ENCODE assay signal across 11 mouse cellular contexts in the genomic region with DNA sequence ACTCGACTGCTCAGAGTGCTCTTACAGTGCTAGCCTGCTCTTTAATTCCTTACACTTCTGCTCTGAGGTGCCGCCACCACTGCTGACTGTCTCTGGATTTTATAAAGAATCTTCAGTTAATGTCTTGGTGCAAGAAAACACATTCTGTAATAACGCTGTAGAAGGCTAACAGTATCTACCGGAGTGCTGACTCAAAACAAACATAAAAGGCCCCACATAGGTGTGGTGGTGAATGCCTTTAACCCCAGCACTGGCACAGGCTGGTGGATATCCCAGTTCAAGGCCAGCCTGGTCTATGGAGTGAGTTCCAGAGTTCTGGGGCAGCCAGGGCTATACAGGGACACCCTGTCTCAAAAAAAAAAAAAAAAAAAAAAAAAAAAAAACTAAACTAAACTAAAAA. TPM values are rescaled to one million over a fixed set of nuclear protein-coding genes. Genes with fewer than 3 reads are reported as not detected.
DNase-seq lines count a peak whose midpoint lies in the region; ATAC-seq and TF ChIP-seq lines count a peak whose summit lies in the region.
"Had no signal": no experiment of that assay in that cellular context is flagged by ENCODE, and none has a peak within 500 bp of the region (broad histone marks: within the 10 kb centered on the region; RNA-seq: fewer than 3 reads in every experiment).

No protein-coding gene starts in this region.

- no peak for TF ChIP-seq CTCF in heart, postnatal 0 days (IDR thresholded peaks at IDR 0.05; ENCODE audit: low read depth)

- no peaks in the 10 kb centered on the region for H3K36me3 ChIP-seq in heart, postnatal 0 days (replicated peaks; ENCODE audit: control insufficient read depth, insufficient read depth, low read length)
- no peaks in the 10 kb centered on the region for H3K36me3 ChIP-seq in liver, embryonic 12.5 days
- H3K36me3 ChIP-seq: neural tube, embryonic 12.5 days had no signal

- WGBS in heart, postnatal 0 days: 74% methylated on average over 4 of the region's 4 CpGs
- 61% methylated on average over 4 of the region's 4 CpGs for WGBS in liver, embryonic 12.5 days (ENCODE audit: insufficient replicate concordance)

- TF ChIP-seq EP300 in heart, postnatal 0 days (IDR thresholded peaks at IDR 0.05; ENCODE audit: low read depth): no peak

- no peak overlapping the region; the same call in 1 of the 2 replicates for H3K9ac ChIP-seq in heart, postnatal 0 days (replicated peaks; ENCODE audit: low read depth, low read length)
- H3K9ac ChIP-seq in liver, embryonic 12.5 days: peak overlapping the region; percentile 64; the same call in 1 of the 2 replicates
- H3K9ac ChIP-seq: hindbrain, embryonic 14.5 days; neural tube, embryonic 12.5 days had no signal

- peak overlapping the region; percentile 72 for H3K27ac ChIP-seq in heart, postnatal 0 days (ENCODE audit: low read depth)
- peak overlapping the region; percentile 7; the same call in 1 of the 2 replicates for H3K27ac ChIP-seq in liver, embryonic 12.5 days
- H3K27ac ChIP-seq: hindbrain, embryonic 14.5 days; neural tube, embryonic 12.5 days had no signal

- 0 out of 2 replicates have a peak, but pooled peaks cover 11% of the 10 kb centered on the region for H3K4me1 ChIP-seq in heart, postnatal 0 days (ENCODE audit: control insufficient read depth, insufficient read depth)
- peaks cover 27% of the 10 kb centered on the region for H3K4me1 ChIP-seq in liver, embryonic 12.5 days

- ATAC-seq in heart, postnatal 0 days (ENCODE audit: insufficient read depth, low read depth): no peak
- ATAC-seq in liver, embryonic 12.5 days: no peak; the same call in 1 of the 2 replicates

- DNase-seq in heart, postnatal 0 days (ENCODE audit: low spot score): no peak
- no peak for DNase-seq in heart, postnatal 25 days (ENCODE audit: low spot score)
- DNase-seq in CD4-positive helper T cell, adult 2 months (ENCODE audit: low read depth, low spot score): peak; percentile 39
- DNase-seq in T-cell, adult 2 months (ENCODE audit: low spot score): peak; percentile 9
- DNase-seq in adrenal gland, adult 2 months: no peak
- no peak for DNase-seq in retina, postnatal 1 day
- no peak for DNase-seq in neural tube, embryonic 10.5 days (ENCODE audit: extremely low spot score, low spot score)
- DNase-seq: kidney, postnatal 4 days had no signal

- intact Hi-C loops in heart, postnatal 25 days (cut with DNase I): no loop called here

- H3K4me3 ChIP-seq in heart, postnatal 0 days (ENCODE audit: low read depth, low read length): peak overlapping the region; percentile 27; the same call in 1 of the 2 replicates
- no peak overlapping the region for H3K4me3 ChIP-seq in liver, embryonic 12.5 days
- H3K4me3 ChIP-seq: neural tube, embryonic 12.5 days had no signal

- peak overlapping the region; percentile 56 for H3K4me2 ChIP-seq in heart, postnatal 0 days (ENCODE audit: low read depth, low read length)
- peak overlapping the region; percentile 70 for H3K4me2 ChIP-seq in liver, embryonic 12.5 days
- H3K4me2 ChIP-seq: hindbrain, embryonic 14.5 days; neural tube, embryonic 12.5 days had no signal

- no peaks in the 10 kb centered on the region for H3K27me3 ChIP-seq in heart, postnatal 0 days (ENCODE audit: control insufficient read depth, insufficient read depth, low read length)
- H3K27me3 ChIP-seq in liver, embryonic 12.5 days (replicated peaks): no peaks in the 10 kb centered on the region
- H3K27me3 ChIP-seq: neural tube, embryonic 12.5 days had no signal

- H3K9me3 ChIP-seq in heart, postnatal 0 days (replicated peaks; ENCODE audit: control insufficient read depth, low read length): no peaks in the 10 kb centered on the region
- no peaks in the 10 kb centered on the region for H3K9me3 ChIP-seq in liver, embryonic 12.5 days (replicated peaks)
- H3K9me3 ChIP-seq: neural tube, embryonic 12.5 days had no signal

RNA-seq across cellular contexts. Expression of a gene that starts 8.1 kb away (rescaled TPM):
- total RNA-seq in heart, postnatal 0 days (2014; rRNA removed; ENCODE audit: low replicate concordance): 2.9 and 4.3 TPM in 2 replicates
- 3.0 and 4.1 TPM in 2 replicates for polyA plus RNA-seq in heart, postnatal 0 days (2015; fragmentation: Nextera tagmentation; extraction: Ambion mirVana)
- 10 to 100 TPM; 14.1 to 15.9 TPM for total RNA-seq in heart, postnatal 25 days (2021)
- 4.2 and 4.3 TPM in 2 replicates for polyA plus RNA-seq in liver, embryonic 12.5 days (2016; fragmentation: Nextera tagmentation; extraction: Ambion mirVana)
- total RNA-seq in adrenal gland, adult 2 months (2021): 10 to 100 TPM; 17.9 to 18.2 TPM
- 1.3 and 1.5 TPM in 2 replicates for polyA plus RNA-seq in adrenal gland, adult 2 months (2012; rRNA removed)

Comparison
In these comparisons a context has a peak if more than half of its experiments do, and no peak if none do; other contexts are left out.
1. DNase-seq: peak in CD4-positive helper T cell, adult 2 months (single experiment) and T-cell, adult 2 months (single experiment); none in heart, postnatal 0 days (single experiment), heart, postnatal 25 days (single experiment), adrenal gland, adult 2 months (single experiment), retina, postnatal 1 day (single experiment) and neural tube, embryonic 10.5 days (single experiment).